Mouse (Mus musculus) heart, postnatal 0 days (tissue): ENCODE data around the gene Dnaaf1. TPM values are rescaled to one million over a fixed set of nuclear protein-coding genes. Genes with fewer than 3 reads are reported as not detected.

ENCODE experiments used
- ATAC-seq: fragments of 200-750 bp; cut with Nextera tagmentation; 2 replicates; pipeline ENCODE4 v1.8.0; 2017; ENCODE audit warnings: low read depth, moderate number of reproducible peaks, moderate library complexity; ENCODE audit not compliant: insufficient read depth
- DNase-seq: peaks from one replicate; pipeline ENCODE4 v3.0.0-alpha.2; 2016; ENCODE audit warnings: low spot score
- H3K27ac ChIP-seq: fragments of 300-500 bp; sonication (generic); 2 replicates; pipeline ENCODE4 v1.5.1; 2014; ENCODE audit warnings: low read depth, mild to moderate bottlenecking
- H3K27me3 ChIP-seq: fragments of 300-500 bp; sonication (generic); 2 replicates; pipeline ENCODE4 v1.6.1; 2014; ENCODE audit warnings: low read length, mixed read lengths; ENCODE audit not compliant: control insufficient read depth, insufficient read depth
- H3K36me3 ChIP-seq: fragments of 300-500 bp; sonication (generic); replicated peaks from 2 replicates; pipeline ENCODE4 v1.6.1; 2014; ENCODE audit warnings: low read length, mixed read lengths; ENCODE audit not compliant: control insufficient read depth, insufficient read depth
- H3K4me1 ChIP-seq: fragments of 300-500 bp; sonication (generic); 2 replicates; pipeline ENCODE4 v1.6.1; 2014; ENCODE audit warnings: antibody characterized with exemption; ENCODE audit not compliant: control insufficient read depth, insufficient read depth
- H3K4me2 ChIP-seq: fragments of 300-500 bp; sonication (generic); 2 replicates; pipeline ENCODE4 v1.6.1; 2014; ENCODE audit warnings: low read depth, mild to moderate bottlenecking, low read length, moderate library complexity
- H3K4me3 ChIP-seq: fragments of 300-500 bp; sonication (generic); 2 replicates; pipeline ENCODE4 v1.5.1; 2014; ENCODE audit warnings: low read depth, low read length
- H3K9ac ChIP-seq: fragments of 300-500 bp; sonication (generic); replicated peaks from 2 replicates; pipeline ENCODE4 v1.6.1; 2014; ENCODE audit warnings: low read depth, low read length, mixed read lengths
- H3K9me3 ChIP-seq: fragments of 300-500 bp; sonication (generic); replicated peaks from 2 replicates; pipeline ENCODE4 v1.6.1; 2016; ENCODE audit warnings: low read length; ENCODE audit not compliant: control insufficient read depth
- CTCF ChIP-seq: IDR thresholded peaks from 2 replicates; pipeline ENCODE4 v1.5.1; 2016; ENCODE audit warnings: antibody characterized with exemption, control low read depth, low read depth
- EP300 ChIP-seq: IDR thresholded peaks from 2 replicates; pipeline ENCODE4 v1.6.1; 2016; ENCODE audit warnings: antibody characterized with exemption, low read depth
- WGBS: fragments of 180-500 bp; shearing (Covaris S2); extraction: QIAGEN DNeasy Blood & Tissue Kit; methylation state at CpG from one replicate; pipeline ENCODE4 v1.1.7; 2014; 5-methylcytosine and 5-hydroxymethylcytosine counted together
- polyA plus RNA-seq: library from polyadenylated mRNA; unstranded; fragments of >200 nt; fragmentation: Nextera tagmentation; extraction: Ambion mirVana; gene quantifications from 2 replicates; pipeline ENCODE4 v1.2.1, GENCODE M21; 2015
- total RNA-seq: library from RNA; depleted of rRNA; stranded (reverse); fragments of >200 nt; gene quantifications from 2 replicates; pipeline ENCODE4 v1.2.3, GENCODE M21; 2014; ENCODE audit warnings: low replicate concordance

The Dnaaf1 gene
- total and polyA plus RNA-seq, 2 experiments from 2014 or later = 0.07 TPM; not detected in 1

DNA sequence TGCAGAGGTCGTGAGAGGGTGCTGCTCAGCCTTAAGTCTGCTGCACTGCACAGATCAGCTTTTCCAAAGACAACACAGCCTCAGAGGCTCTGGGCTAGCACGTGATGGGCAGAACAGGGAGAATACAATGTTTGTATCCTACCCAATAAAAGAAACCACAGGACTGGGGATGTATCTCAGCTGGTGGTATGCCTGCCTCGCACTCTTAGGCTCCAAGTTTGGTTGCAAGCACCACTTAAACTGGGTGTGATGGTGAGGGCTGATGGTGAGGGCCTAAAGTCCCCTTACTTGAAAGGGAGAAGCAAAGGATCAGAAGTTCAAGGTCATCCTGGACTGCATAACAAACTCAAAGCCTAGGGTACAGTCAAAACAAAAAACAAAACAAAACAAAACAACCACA is 30.4 kb upstream of the Dnaaf1 start:
- no peaks in the 10 kb centered on the region for H3K27me3 ChIP-seq
- H3K4me3 ChIP-seq = no peak overlapping the region
- peaks cover 75% of the 10 kb centered on the region for H3K36me3 ChIP-seq
- DNase-seq (no peak), ATAC-seq (no peak)
- no peaks in the 10 kb centered on the region for H3K4me1 ChIP-seq
- no peaks in the 10 kb centered on the region for H3K9me3 ChIP-seq
- H3K9ac ChIP-seq = no peak overlapping the region
- H3K4me2 ChIP-seq = no peak overlapping the region
- H3K27ac ChIP-seq = no peak overlapping the region
- WGBS = 83% methylated on average over 3 of the region's 3 CpGs
- TF ChIP-seq CTCF = no peak
- TF ChIP-seq EP300 = no peak

DNA sequence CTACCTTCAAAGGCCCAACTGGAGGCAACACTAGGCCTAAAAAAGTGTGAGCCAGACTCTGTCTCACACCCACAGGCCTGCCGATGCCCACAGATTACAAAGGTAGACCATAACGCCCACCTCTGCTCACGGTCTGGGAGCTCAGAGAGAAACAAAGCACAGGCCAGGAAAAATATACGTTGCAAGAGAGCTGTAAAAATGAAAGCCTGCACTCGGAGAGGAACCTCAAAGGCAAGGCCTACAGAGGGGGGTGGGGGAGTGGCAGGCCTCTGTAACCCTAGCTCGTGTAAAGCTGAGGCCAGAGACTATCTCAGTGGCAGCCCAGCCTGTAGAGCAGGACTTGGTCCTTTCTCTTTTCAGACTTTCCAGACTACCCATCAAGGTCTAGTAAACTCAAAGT is 29.9 kb upstream of the Dnaaf1 start:
- H3K9me3 ChIP-seq = no peaks in the 10 kb centered on the region
- no peak overlapping the region for H3K27ac ChIP-seq
- H3K4me2 ChIP-seq = no peak overlapping the region
- DNase-seq = no peak
- H3K4me3 ChIP-seq = no peak overlapping the region
- no peak for TF ChIP-seq EP300
- TF ChIP-seq CTCF = no peak
- 71% methylated on average over 6 of the region's 6 CpGs for WGBS
- peaks cover 69% of the 10 kb centered on the region for H3K36me3 ChIP-seq
- ATAC-seq = no peak
- H3K4me1 ChIP-seq = no peaks in the 10 kb centered on the region
- no peaks in the 10 kb centered on the region for H3K27me3 ChIP-seq
- H3K9ac ChIP-seq = no peak overlapping the region

DNA sequence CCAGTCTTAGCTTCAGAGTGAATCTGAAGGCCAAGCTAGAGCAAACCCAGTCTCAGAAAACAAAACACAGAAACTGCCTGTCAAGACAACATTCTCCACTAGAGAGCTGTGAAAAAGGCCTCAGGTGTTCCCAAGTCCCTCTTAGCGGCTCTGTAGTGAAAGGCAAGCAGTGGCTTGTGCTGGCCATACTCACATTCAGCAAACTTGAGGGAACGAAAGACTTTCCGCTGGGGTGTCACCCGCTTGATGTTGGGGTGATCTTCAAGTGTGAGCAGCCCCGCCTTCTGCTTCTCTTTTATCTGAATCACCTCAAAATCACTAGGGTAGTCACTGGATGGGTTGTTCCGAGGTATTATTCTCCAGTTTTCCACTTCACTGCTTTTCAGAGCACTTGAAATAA is 29.2 kb upstream of the Dnaaf1 start:
- Histone ChIP-seq H3K36me3 (peaks cover 63% of the 10 kb centered on the region), H3K9ac (no peak overlapping the region), H3K4me1 (no peaks in the 10 kb centered on the region)

DNA sequence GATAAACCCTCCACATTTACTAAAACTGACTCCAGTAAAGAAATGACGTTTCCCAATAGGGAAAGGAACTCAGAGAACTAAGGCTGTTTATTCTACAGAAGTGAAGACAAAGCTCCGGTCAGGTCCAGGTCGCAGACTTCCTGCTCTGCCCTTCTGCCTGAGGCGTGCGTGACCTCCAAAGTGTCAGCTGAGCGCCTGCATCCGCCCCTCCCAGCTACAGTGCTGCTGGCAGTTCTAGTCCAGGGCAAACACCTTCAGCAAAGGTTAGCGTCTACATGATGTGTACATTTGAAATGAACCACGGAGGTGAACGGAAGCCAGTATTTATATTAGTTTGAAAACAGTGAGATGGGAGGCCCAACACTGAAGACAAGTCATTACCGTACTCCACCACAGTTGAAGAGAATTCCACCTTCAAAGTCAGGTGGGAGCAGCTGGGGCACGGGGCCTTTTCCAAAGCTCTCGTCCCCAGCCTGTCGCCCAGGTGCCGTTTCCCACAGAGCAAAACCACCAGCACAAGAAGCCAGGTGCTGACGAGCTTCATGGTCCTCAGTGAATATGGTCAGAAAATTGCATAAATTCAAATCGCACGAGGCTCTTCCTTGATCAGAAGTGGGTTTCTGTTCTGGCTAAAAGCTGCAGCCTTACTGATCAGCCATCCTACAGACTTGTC is 27.9 kb upstream of the Dnaaf1 start:
- 71% methylated on average over 18 of the region's 18 CpGs for WGBS
- DNase-seq (no peak), ATAC-seq (no peak)
- Histone ChIP-seq H3K4me1 (0 out of 2 replicates have a peak, but pooled peaks cover 4% of the 10 kb centered on the region), H3K4me2 (no peak overlapping the region), H3K4me3 (no peak overlapping the region), H3K27ac (no peak overlapping the region), H3K9ac (no peak overlapping the region), H3K36me3 (peaks cover 50% of the 10 kb centered on the region), H3K27me3 (no peaks in the 10 kb centered on the region), H3K9me3 (no peaks in the 10 kb centered on the region)
- TF ChIP-seq EP300 = no peak
- no peak for TF ChIP-seq CTCF

More for the DNA sequence above, 29.2 kb upstream of the Dnaaf1 start:
- no peak for TF ChIP-seq EP300
- TF ChIP-seq CTCF = no peak
- DNase-seq (no peak), ATAC-seq (no peak)
- 96% methylated on average over 6 of the region's 6 CpGs for WGBS
- no peaks in the 10 kb centered on the region for H3K9me3 ChIP-seq
- H3K4me2 ChIP-seq = no peak overlapping the region
- no peak overlapping the region for H3K27ac ChIP-seq
- no peaks in the 10 kb centered on the region for H3K27me3 ChIP-seq
- no peak overlapping the region for H3K4me3 ChIP-seq

DNA sequence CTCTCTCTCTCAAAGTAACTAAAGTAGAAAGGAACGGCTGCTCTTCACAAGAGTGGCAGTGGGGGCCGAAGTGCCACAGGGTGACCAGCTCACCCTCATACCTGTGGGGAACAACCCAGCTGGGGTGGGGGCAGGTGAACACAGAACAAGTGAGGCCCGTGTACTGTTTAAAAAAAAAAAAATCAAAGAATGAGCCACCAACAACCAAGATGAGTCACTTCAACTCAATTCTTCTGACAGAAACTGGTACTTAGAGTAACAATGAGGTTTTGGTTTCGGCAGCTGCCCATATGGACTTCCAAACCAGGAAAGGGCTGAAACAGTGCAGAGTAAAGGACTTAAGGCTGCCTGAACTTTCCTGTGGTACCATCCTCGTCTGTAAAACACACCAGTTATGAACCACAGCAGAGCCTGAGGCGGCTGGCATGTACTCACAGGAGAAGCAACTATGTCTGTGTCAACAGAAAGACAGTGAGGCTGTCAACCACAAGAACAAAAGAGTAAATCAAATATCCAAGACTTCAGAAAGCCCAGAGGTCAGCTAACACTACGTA is 26.4 kb upstream of the Dnaaf1 start:
- WGBS = 72% methylated on average over 7 of the region's 7 CpGs
- H3K27me3 ChIP-seq = no peaks in the 10 kb centered on the region
- no peak overlapping the region for H3K4me3 ChIP-seq
- no peak overlapping the region for H3K4me2 ChIP-seq
- H3K9ac ChIP-seq = no peak overlapping the region
- no peak for TF ChIP-seq EP300
- no peak for TF ChIP-seq CTCF
- 0 out of 2 replicates have a peak, but pooled peaks cover 4% of the 10 kb centered on the region for H3K4me1 ChIP-seq
- H3K9me3 ChIP-seq = no peaks in the 10 kb centered on the region
- no peak for ATAC-seq
- no peak for DNase-seq
- peaks cover 39% of the 10 kb centered on the region for H3K36me3 ChIP-seq
- no peak overlapping the region for H3K27ac ChIP-seq

DNA sequence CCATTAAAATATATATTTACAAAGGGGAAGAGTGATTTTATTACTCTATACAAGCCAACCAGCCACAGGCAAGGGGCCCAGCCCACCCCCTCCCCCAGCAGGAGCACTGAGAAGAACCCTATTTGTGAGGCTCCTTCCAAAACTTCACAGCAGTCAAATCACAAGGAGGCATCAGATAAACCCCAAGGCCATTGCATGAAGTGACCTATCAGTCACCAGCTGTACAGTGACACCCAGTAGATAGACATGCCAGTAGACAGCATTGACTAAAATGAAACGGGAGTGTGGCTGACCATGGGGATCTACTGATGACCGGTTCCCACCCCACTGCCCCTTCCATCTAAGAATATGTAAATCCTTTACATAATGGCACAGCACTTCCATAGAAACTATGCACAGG is 22.1 kb upstream of the Dnaaf1 start:
- whole genome bisulfite sequencing = 54% methylated on average over 2 of the region's 2 CpGs
- DNase-seq (no peak), ATAC-seq (no peak)
- H3K27me3 ChIP-seq = no peaks in the 10 kb centered on the region
- no peak overlapping the region for H3K4me2 ChIP-seq
- H3K4me3 ChIP-seq = no peak overlapping the region
- no peaks in the 10 kb centered on the region for H3K9me3 ChIP-seq
- 0 out of 2 replicates have a peak overlapping the region, but pooled peaks have one; percentile 16 for H3K9ac ChIP-seq
- H3K27ac ChIP-seq = no peak overlapping the region
- H3K36me3 ChIP-seq = no peaks in the 10 kb centered on the region; the same call in 1 of the 2 replicates
- peaks cover 10% of the 10 kb centered on the region for H3K4me1 ChIP-seq
- TF ChIP-seq CTCF (no peak), EP300 (no peak)
